Mouse (Mus musculus) small intestine, adult 2 months (tissue): ENCODE measurements at regions not wholly inside any gene's neighbourhood (a gene's known extent, or its start where the extent isn't known, plus 50 kb on each side); places are given as distances from the start of the nearest gene placed in this dataset.
A peak's percentile ranks its signal among the peaks of the same experiment; 100 is the strongest.

Source experiments
- CTCF ChIP-seq: fragments of 200-500 bp; IDR thresholded peaks from 2 replicates; pipeline ENCODE4 v1.5.1; 2012; ENCODE audit warnings: low read depth, mild to moderate bottlenecking, control low read depth, inconsistent platforms, low read length, moderate library complexity, mixed read lengths; ENCODE audit not compliant: insufficient replicate concordance, insufficient read length; ENCODE audit errors: extremely low read depth
- POLR2A ChIP-seq: fragments of 200-500 bp; IDR thresholded peaks from 2 replicates; pipeline ENCODE4 v1.6.1; 2012; ENCODE audit warnings: low read depth, mild to moderate bottlenecking, control low read depth, inconsistent platforms, low read length, moderate library complexity

DNA sequence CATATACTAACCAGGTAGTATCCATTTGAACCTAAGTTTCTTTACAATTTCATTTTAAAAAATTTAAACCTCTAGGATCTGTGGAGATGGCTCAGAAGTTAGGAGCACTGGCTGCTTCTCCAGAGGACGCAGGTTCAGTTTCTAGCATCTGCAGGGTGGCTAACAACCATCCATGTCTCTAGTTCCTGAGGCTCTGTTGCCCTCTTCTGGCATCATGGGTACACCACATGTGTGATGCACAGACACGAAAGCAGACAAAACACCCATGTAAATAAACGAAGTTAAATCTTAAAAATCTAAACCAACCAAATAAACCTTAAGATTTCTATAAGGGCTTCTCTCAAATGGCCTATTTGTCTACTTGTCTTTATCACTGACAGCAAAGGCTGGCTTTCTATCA is 157.6 kb upstream of the Nr5a2 start:
- TF ChIP-seq POLR2A (no peak), CTCF (peak; percentile 34; the same call in 1 of the 2 replicates)
